Mouse (Mus musculus): ENCODE data around the gene Dlst. TPM values are rescaled to one million over a fixed set of nuclear protein-coding genes. Genes with fewer than 3 reads are reported as not detected.
A peak's percentile ranks its signal among the peaks of the same experiment; 100 is the strongest.

Gene Dlst
- polyA plus RNA-seq (2015; fragmentation: Nextera tagmentation; extraction: Ambion mirVana): 69.4 and 73.5 TPM in 2 replicates

DNA sequence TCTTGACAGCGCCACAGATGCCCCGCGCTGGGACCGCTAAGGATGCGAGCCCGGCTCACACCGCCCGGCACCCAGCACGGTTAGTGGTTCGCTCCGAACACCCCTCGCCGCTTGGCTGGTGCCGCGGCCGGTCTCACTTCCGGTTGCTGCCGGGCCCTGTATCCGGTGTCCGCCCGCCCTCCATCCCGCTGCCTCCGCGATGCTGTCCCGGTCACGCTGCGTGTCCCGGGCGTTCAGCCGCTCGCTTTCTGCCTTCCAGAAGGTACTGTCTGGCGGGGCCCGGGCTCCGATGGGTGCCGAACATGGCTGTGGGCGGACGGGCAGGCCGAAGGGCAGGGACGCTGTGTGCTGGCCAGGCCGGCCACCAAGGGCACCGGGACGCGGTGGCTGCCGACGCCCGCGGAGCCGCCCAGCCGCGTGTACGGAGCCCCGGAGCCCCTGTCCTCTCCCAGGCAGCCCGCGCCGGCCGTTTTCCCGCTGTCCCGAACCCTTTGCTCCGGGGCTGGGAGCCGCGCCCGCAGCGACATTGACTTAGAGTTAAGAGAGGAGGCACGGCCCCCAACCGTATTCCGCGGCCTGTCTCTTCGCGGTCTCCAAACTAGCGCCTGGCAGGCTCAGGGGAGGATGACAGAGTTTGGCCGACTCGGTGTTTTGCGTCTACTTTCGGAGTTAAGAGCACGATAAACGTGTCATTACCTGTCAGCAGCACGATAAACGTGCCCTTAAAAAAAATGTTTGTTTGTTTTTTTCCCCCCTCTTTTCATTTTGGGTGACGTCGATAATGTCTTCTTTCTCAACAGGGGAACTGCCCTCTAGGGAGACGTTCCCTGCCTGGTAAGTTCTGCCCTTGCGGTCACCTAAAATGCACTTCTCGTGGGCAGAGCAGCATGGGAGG, at the start of gene Dlst, which contains the start of gene Prox2:
TSS of gene Dlst (plus strand) at position 136 of the 895 bp plus-strand sequence.
TSS of gene Prox2 (minus strand) at position 62 of the 895 bp plus-strand sequence.
- under 1% methylated on average over 83 of the region's 83 CpGs for WGBS (ENCODE audit: insufficient replicate concordance)
- Histone ChIP-seq H3K9ac (peak within 1 kb of the TSS; percentile 94), H3K9me3 (replicated peaks) (no peaks in the 10 kb centered on the region), H3K4me2 (peak within 1 kb of the TSS; percentile 80), H3K27me3 (no peaks in the 10 kb centered on the region), H3K27ac (replicated peaks) (peak within 1 kb of the TSS; percentile 89), H3K36me3 (replicated peaks) (peaks cover 17% of the 10 kb centered on the region), H3K4me3 (replicated peaks) (peak within 1 kb of the TSS; percentile 90), H3K4me1 (replicated peaks) (peaks cover 59% of the 10 kb centered on the region)
- ATAC-seq (ENCODE audit: insufficient read depth): peak; percentile 95

DNA sequence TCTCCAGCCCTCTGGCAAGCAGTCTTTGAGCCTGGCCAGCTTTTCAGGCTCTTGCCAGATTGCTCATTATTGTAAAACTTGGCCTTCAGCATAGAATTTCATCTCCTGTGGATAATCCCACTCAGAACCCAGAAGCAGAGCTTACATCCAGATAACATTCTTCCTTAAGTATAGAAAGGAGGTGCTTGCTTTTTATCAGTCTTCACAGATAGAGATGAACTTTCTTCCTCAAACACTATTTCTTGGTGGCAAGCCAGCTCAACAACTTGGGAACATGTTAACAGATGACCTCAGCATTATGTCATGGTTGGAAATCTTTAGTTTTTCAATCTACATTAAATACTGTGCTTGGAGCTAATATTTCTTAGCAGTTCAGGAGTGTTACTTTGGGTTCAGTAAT, 39.6 kb upstream of the Dlst start:
- no peaks in the 10 kb centered on the region for H3K27me3 ChIP-seq
- no peak overlapping the region for H3K4me2 ChIP-seq
- H3K27ac ChIP-seq (replicated peaks): no peak overlapping the region
- no peaks in the 10 kb centered on the region for H3K9me3 ChIP-seq (replicated peaks)
- no peaks in the 10 kb centered on the region for H3K4me1 ChIP-seq (replicated peaks)
- H3K36me3 ChIP-seq (replicated peaks): peaks cover 33% of the 10 kb centered on the region
- H3K9ac ChIP-seq: no peak overlapping the region
- no peak for ATAC-seq (ENCODE audit: insufficient read depth)
- no peak overlapping the region for H3K4me3 ChIP-seq (replicated peaks)

DNA sequence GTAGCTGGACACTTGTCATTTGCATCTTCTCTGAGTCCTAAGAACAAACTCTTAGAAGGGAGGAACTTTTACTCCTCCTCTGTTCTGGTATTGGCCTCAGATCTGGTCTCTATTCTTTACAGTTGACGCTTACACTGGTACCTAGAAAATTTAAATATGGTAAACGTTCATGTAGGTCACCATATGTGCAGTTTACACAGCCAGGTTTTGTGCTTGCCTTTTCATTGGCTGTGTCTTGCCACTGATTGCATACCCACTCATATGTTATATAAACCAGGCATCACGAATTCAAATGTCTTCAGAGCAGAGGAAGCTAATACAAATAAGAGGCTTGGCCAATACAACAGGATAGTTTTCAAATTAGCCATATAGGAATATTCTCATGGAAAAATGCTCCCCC, 33.5 kb upstream of the Dlst start:
- no peaks in the 10 kb centered on the region for H3K4me1 ChIP-seq (replicated peaks)

DNA sequence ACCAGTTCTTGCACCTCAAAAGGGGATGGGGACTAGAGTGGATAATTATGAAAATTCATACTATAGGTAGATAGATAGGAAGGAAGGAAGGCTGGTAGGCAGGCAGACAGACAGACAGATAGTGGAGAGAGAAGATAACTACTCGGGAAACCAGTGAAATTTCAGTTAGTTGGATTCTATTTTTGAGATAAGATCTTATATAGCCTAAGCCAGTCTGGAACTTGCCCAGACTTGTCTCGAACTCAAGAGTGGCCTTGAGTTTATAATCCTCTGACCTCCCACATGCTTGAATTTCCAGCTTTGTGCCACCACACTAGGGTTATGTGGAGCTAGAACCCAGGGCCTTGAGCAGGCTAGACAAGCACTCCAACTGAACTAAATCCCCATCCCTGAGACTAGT, 26.4 kb upstream of the Dlst start:
- Histone ChIP-seq H3K4me2 (no peak overlapping the region), H3K4me1 (replicated peaks) (no peaks in the 10 kb centered on the region), H3K36me3 (replicated peaks) (peaks cover 17% of the 10 kb centered on the region; the same call in 1 of the 2 replicates), H3K27me3 (no peaks in the 10 kb centered on the region), H3K4me3 (replicated peaks) (no peak overlapping the region), H3K27ac (replicated peaks) (no peak overlapping the region), H3K9me3 (replicated peaks) (no peaks in the 10 kb centered on the region), H3K9ac (no peak overlapping the region)
- WGBS (ENCODE audit: insufficient replicate concordance): 27% methylated on average over 2 of the region's 2 CpGs
- no peak for ATAC-seq (ENCODE audit: insufficient read depth)

More for the DNA sequence above, 33.5 kb upstream of the Dlst start:
- H3K9me3 ChIP-seq (replicated peaks): no peaks in the 10 kb centered on the region
- no peak overlapping the region for H3K4me2 ChIP-seq
- no peak overlapping the region for H3K27ac ChIP-seq (replicated peaks)
- ATAC-seq (ENCODE audit: insufficient read depth): no peak
- WGBS (ENCODE audit: insufficient replicate concordance): 77% methylated on average over 3 of the region's 3 CpGs
- no peak overlapping the region for H3K9ac ChIP-seq
- H3K4me3 ChIP-seq (replicated peaks): no peak overlapping the region
- no peaks in the 10 kb centered on the region for H3K27me3 ChIP-seq
- H3K36me3 ChIP-seq (replicated peaks): peaks cover 7% of the 10 kb centered on the region; the same call in 1 of the 2 replicates

DNA sequence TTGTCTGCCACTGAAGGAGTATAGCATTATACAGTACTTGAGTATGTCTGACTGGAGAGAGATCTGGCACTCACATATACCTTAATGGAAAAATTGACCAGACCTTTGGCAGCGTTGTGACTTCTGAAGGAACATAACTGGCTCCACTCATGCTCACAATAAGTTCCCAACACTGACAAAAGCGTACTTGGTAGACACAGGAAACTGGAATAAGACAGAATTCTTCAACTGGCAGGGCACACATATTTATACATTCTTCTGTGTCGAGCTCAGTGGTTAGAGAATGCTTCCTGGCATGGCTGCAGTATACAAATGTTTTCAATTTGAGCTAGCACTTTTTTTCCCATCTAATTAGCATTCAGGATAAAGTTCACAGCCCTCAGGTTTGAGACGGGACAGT, 25.7 kb upstream of the Dlst start:
- H3K9me3 ChIP-seq (replicated peaks): no peaks in the 10 kb centered on the region
- WGBS (ENCODE audit: insufficient replicate concordance): 71% methylated on average over 4 of the region's 4 CpGs
- no peaks in the 10 kb centered on the region for H3K27me3 ChIP-seq
- no peak overlapping the region for H3K4me3 ChIP-seq (replicated peaks)
- H3K27ac ChIP-seq (replicated peaks): no peak overlapping the region
- ATAC-seq (ENCODE audit: insufficient read depth): no peak
- no peak overlapping the region for H3K4me2 ChIP-seq
- H3K36me3 ChIP-seq (replicated peaks): peaks cover 21% of the 10 kb centered on the region; the same call in 1 of the 2 replicates
- H3K4me1 ChIP-seq (replicated peaks): no peaks in the 10 kb centered on the region
- no peak overlapping the region for H3K9ac ChIP-seq

DNA sequence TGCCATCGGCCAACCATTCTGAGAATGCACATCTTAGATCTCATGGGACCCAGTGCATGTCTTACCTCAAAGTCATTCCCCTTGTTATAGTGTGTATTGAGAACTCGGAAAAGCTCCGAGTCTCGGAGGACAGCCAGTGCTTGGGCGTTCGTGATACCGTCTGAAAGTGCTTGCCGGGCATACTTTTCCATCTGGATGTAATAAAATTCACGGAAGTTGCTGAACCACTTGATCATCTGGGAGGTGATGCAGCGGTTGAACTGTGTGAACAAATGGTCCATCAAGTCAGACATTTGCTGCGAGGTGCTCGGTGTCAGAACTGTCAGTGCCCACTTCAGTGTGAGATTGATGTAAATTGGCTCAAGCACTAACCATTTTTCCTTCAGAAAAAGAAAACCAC, 22.8 kb upstream of the Dlst start:
- Histone ChIP-seq H3K4me2 (no peak overlapping the region), H3K9me3 (replicated peaks) (no peaks in the 10 kb centered on the region), H3K9ac (no peak overlapping the region), H3K36me3 (replicated peaks) (peaks cover 21% of the 10 kb centered on the region; the same call in 1 of the 2 replicates), H3K4me1 (replicated peaks) (peaks cover 20% of the 10 kb centered on the region), H3K27ac (replicated peaks) (no peak overlapping the region), H3K27me3 (no peaks in the 10 kb centered on the region), H3K4me3 (replicated peaks) (no peak overlapping the region)
- no peak for ATAC-seq (ENCODE audit: insufficient read depth)
- WGBS (ENCODE audit: insufficient replicate concordance): 85% methylated on average over 12 of the region's 12 CpGs

DNA sequence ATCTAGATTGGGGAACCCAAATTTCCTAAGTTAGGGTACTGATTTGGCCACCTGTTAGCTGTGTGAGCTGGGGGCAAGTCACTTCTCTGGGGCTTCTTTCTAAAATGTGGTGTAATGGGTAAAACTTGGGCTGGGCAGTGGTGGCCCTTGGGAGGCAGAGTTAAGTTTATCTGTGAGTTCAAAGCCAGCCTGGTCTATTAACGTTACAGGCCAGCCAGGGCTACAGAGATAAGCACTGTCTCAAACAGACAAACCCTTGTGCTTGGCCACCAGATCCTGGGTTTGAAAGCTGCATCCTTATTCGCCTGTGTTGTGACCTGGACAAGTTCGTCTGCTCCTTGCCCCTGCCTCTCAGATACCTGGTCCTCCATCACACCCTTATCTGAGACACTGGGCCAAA, 19.4 kb upstream of the Dlst start:
- 15% methylated on average over 3 of the region's 3 CpGs for WGBS (ENCODE audit: insufficient replicate concordance)
- Histone ChIP-seq H3K9ac (no peak overlapping the region), H3K27me3 (no peaks in the 10 kb centered on the region), H3K4me1 (replicated peaks) (peaks cover 26% of the 10 kb centered on the region), H3K36me3 (replicated peaks) (peaks cover 21% of the 10 kb centered on the region; the same call in 1 of the 2 replicates), H3K4me2 (no peak overlapping the region), H3K27ac (replicated peaks) (no peak overlapping the region), H3K4me3 (replicated peaks) (no peak overlapping the region), H3K9me3 (replicated peaks) (no peaks in the 10 kb centered on the region)
- ATAC-seq (ENCODE audit: insufficient read depth): peak; percentile 40

DNA sequence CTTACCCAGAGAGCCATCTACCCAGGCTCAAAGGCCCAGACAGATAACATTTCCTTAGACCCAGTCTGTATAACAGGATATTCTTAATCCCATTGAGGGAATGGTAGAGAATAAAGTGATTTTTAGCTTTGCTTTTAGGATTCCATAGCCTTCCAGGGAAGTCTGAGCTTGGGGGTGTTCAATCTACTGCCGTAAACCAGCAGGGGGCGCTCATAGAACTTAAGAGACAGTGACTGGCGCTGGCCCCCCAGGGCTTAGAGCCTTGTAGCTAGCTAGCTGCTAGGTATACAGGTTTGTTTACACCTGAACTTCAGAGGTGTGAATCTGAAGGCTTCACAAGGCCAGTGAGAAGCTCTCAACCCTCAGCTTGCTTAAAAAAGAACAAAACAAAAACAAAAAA, 18.4 kb upstream of the Dlst start:
- no peak for ATAC-seq (ENCODE audit: insufficient read depth)

DNA sequence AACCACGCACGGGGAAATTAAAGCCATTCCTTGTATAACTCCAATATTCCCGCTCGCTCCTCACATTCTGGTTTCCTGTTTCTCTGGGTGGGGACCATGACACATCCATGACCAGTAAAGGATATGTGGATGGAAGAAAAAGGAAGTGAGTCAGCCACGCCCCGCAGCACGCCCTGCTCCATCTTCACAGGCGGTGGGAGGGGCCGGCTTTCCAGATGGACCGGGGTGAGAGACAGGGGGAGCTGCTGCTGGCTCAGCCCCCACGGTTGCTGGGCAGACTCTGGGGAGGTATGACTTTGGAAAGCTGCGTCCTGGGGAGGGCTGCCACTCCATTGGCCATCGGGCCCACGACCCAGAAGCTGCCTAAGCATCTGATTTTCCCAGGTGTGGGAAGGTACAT, 16.6 kb upstream of the Dlst start:
- Histone ChIP-seq H3K9ac (no peak overlapping the region), H3K4me3 (replicated peaks) (no peak overlapping the region), H3K27ac (replicated peaks) (no peak overlapping the region)

More for the DNA sequence above, 18.4 kb upstream of the Dlst start:
- WGBS (ENCODE audit: insufficient replicate concordance): 5% methylated on average over 3 of the region's 3 CpGs
- Histone ChIP-seq H3K4me1 (replicated peaks) (peaks cover 26% of the 10 kb centered on the region), H3K27me3 (no peaks in the 10 kb centered on the region), H3K4me3 (replicated peaks) (no peak overlapping the region), H3K9me3 (replicated peaks) (no peaks in the 10 kb centered on the region), H3K27ac (replicated peaks) (no peak overlapping the region), H3K9ac (no peak overlapping the region), H3K4me2 (no peak overlapping the region), H3K36me3 (replicated peaks) (peaks cover 21% of the 10 kb centered on the region; the same call in 1 of the 2 replicates)

DNA sequence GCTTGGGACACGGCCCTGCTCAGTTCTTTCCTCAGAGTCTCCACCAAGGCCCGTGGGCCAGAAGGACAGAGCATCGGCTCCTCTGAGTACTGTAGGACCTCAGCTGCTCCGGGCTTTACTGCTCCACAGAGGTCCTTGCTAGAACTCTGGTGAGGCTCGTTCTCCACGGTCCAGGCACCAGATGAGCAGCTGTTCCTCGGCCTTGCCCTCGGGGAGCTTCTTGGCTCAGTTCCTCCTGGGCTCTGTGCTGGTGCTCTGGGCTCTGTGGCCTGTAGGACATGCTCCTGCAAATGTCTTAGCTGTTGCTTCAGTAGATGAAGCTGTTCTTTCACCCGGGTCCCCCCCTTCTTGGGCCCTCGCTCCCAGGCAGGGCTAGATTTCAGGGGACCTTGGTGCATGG, 15.9 kb upstream of the Dlst start:
- Histone ChIP-seq H3K36me3 (replicated peaks) (0 out of 2 replicates have a peak, but pooled peaks cover 2% of the 10 kb centered on the region), H3K27ac (replicated peaks) (no peak overlapping the region), H3K4me2 (no peak overlapping the region), H3K9me3 (replicated peaks) (no peaks in the 10 kb centered on the region), H3K9ac (no peak overlapping the region), H3K27me3 (no peaks in the 10 kb centered on the region), H3K4me3 (replicated peaks) (no peak overlapping the region), H3K4me1 (replicated peaks) (peaks cover 26% of the 10 kb centered on the region)
- 72% methylated on average over 10 of the region's 10 CpGs for WGBS (ENCODE audit: insufficient replicate concordance)
- ATAC-seq (ENCODE audit: insufficient read depth): no peak

More for the DNA sequence above, 16.6 kb upstream of the Dlst start:
- H3K4me2 ChIP-seq: no peak overlapping the region
- no peaks in the 10 kb centered on the region for H3K9me3 ChIP-seq (replicated peaks)
- peaks cover 7% of the 10 kb centered on the region; the same call in 1 of the 2 replicates for H3K36me3 ChIP-seq (replicated peaks)
- WGBS (ENCODE audit: insufficient replicate concordance): 28% methylated on average over 14 of the region's 14 CpGs
- no peak for ATAC-seq (ENCODE audit: insufficient read depth)
- no peaks in the 10 kb centered on the region for H3K27me3 ChIP-seq
- peaks cover 26% of the 10 kb centered on the region for H3K4me1 ChIP-seq (replicated peaks)

DNA sequence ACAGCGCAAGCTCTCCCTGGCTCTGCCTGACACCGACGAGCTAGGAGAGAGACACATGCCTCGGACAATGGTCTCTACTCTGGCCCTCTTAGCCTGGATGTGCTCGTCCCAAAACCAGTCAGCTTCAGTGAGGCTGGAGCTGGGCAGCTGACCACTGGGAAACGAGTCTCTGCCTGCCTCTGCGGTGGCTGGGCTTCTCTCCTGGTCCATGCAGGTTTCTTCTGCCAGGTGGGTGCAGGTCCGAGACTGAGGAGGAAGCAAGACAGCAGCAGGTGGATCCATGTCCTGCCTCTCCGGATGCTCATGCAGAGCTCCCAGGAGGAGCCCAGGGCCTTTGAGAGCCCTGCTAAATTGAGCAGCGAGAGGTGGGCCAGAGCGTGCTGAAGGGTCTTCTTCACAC, 15.5 kb upstream of the Dlst start:
- Histone ChIP-seq H3K4me3 (replicated peaks) (no peak overlapping the region), H3K9me3 (replicated peaks) (no peaks in the 10 kb centered on the region), H3K4me1 (replicated peaks) (peaks cover 26% of the 10 kb centered on the region), H3K36me3 (replicated peaks) (no peaks in the 10 kb centered on the region), H3K4me2 (no peak overlapping the region), H3K27me3 (no peaks in the 10 kb centered on the region), H3K9ac (no peak overlapping the region), H3K27ac (replicated peaks) (no peak overlapping the region)
- WGBS (ENCODE audit: insufficient replicate concordance): 78% methylated on average over 11 of the region's 11 CpGs
- no peak for ATAC-seq (ENCODE audit: insufficient read depth)

All from liver, embryonic 15.5 days (tissue).